Mouse (Mus musculus): ENCODE results near the gene Wscd1.

DNA sequence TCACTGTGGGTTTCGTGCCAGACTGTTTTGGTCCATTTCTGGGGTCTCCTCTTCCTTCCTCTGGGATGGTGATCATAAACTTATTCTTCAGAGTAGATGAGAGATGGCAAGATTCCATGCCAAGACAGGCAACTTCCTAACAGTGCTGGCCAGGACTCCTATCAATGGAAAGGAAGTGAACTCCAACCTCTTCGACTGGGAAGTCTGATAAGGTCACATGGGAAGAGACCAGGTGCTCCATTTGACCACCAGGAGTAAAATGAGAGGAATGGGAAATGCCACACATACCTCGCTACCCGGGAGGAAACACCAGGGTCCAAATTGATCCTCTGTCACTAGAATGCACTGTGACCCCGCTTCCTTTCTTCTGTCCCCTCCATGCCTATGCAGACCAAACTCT is 68.4 kb downstream of the Wscd1 start:
- no peak for TF ChIP-seq TAL1 (IDR thresholded peaks at IDR 0.05; ENCODE audit: low read length)
- no peak for TF ChIP-seq GATA1 (IDR thresholded peaks at IDR 0.05; ENCODE audit: low read length)
